Mouse (Mus musculus) embryonic facial prominence, embryonic 12.5 days (tissue): Measurements from ENCODE around the gene Arhgap45. TPM values are rescaled to one million over a fixed set of nuclear protein-coding genes. Genes with fewer than 3 reads are reported as not detected.
"Not testable (repeated sequence)": the region's sequence is repeated elsewhere in the genome, so short reads cannot be mapped to it uniquely, and the experiment has no call there.

Experiments used
- ATAC-seq: fragments of 200-750 bp; cut with Nextera tagmentation; 2 replicates; pipeline ENCODE4 v1.8.0; 2017; ENCODE audit not compliant: insufficient number of reproducible peaks, insufficient read depth, low FRiP score, low TSS enrichment
- H3K27ac ChIP-seq: fragments of 300-500 bp; sonication (generic); 2 replicates; pipeline ENCODE4 v1.5.1; 2016; ENCODE audit warnings: mild to moderate bottlenecking
- H3K27me3 ChIP-seq: fragments of 300-500 bp; sonication (generic); 2 replicates; pipeline ENCODE4 v1.6.1; 2016; ENCODE audit warnings: mild to moderate bottlenecking, moderate library complexity
- H3K36me3 ChIP-seq: fragments of 300-500 bp; sonication (generic); 2 replicates; pipeline ENCODE4 v1.6.1; 2016; ENCODE audit warnings: mild to moderate bottlenecking
- H3K4me1 ChIP-seq: fragments of 300-500 bp; sonication (generic); 2 replicates; pipeline ENCODE4 v1.6.1; 2016
- H3K4me2 ChIP-seq: fragments of 300-500 bp; sonication (generic); replicated peaks from 2 replicates; pipeline ENCODE4 v1.6.1; 2016; ENCODE audit warnings: mild to moderate bottlenecking, moderate library complexity
- H3K4me3 ChIP-seq: fragments of 300-500 bp; sonication (generic); 2 replicates; pipeline ENCODE4 v1.5.1; 2016; ENCODE audit warnings: mild to moderate bottlenecking
- H3K9ac ChIP-seq: fragments of 300-500 bp; sonication (generic); 2 replicates; pipeline ENCODE4 v1.6.1; 2016; ENCODE audit warnings: mild to moderate bottlenecking, moderate library complexity
- H3K9me3 ChIP-seq: fragments of 300-500 bp; sonication (generic); 2 replicates; pipeline ENCODE4 v1.6.1; 2016; ENCODE audit warnings: mild to moderate bottlenecking, moderate library complexity
- WGBS: fragments of 180-500 bp; shearing (Covaris S2); methylation state at CpG from one replicate; pipeline ENCODE4 v1.1.7; 2016; 5-methylcytosine and 5-hydroxymethylcytosine counted together
- polyA plus RNA-seq: library from polyadenylated mRNA; unstranded; fragments of >200 nt; fragmentation: Nextera tagmentation; extraction: Ambion mirVana; gene quantifications from 2 replicates; pipeline ENCODE4 v1.2.1, GENCODE M21; 2016

The Arhgap45 gene
- polyA plus RNA-seq, 1 experiment from 2014 or later, result 8.1 TPM

- Histone ChIP-seq H3K36me3 (peaks cover 42% of the 10 kb centered on the region), H3K27ac (no peak overlapping the region), H3K9ac (no peak overlapping the region), H3K27me3 (no peaks in the 10 kb centered on the region), H3K4me1 (peaks cover 10% of the 10 kb centered on the region), H3K4me2 (no peak overlapping the region), H3K4me3 (no peak overlapping the region), H3K9me3 (no peaks in the 10 kb centered on the region)
- whole genome bisulfite sequencing, result 92% methylated on average over 13 of the region's 13 CpGs
- no peak for ATAC-seq
Measured at GRCm38 (mm10) chr10:80036832-80037231, 20.4 kb downstream of the Arhgap45 start.

GRCm38 (mm10) chr10:80039559-80039979 is 23.1 kb downstream of the Arhgap45 start, which contains the start of gene Polr2e:
TSS of gene Polr2e (minus strand) at chr10:80039795.
- Histone ChIP-seq H3K27ac (peak within 1 kb of the TSS; percentile 46; the same call in 1 of the 2 replicates), H3K9me3 (no peaks in the 10 kb centered on the region)
- WGBS, result under 1% methylated on average over 40 of the region's 40 CpGs

GRCm38 (mm10) chr10:80041409-80042060 is 25.1 kb downstream of the Arhgap45 start:
- not testable (repeated sequence) for ATAC-seq, H3K4me1 ChIP-seq, H3K4me2 ChIP-seq, H3K9ac ChIP-seq, H3K27ac ChIP-seq, H3K9me3 ChIP-seq, H3K27me3 ChIP-seq, H3K4me3 ChIP-seq
- 85% methylated on average over 8 of the region's 8 CpGs for WGBS
- H3K36me3 ChIP-seq, result peaks cover 18% of the 10 kb centered on the region

More at GRCm38 (mm10) chr10:80039559-80039979, 23.1 kb downstream of the Arhgap45 start, which contains the start of gene Polr2e:
- H3K9ac ChIP-seq, result peak within 1 kb of the TSS; percentile 86
- peaks cover 38% of the 10 kb centered on the region for H3K36me3 ChIP-seq
- peaks cover 10% of the 10 kb centered on the region for H3K4me1 ChIP-seq
- ATAC-seq, result peak; percentile 93
- H3K4me3 ChIP-seq, result peak within 1 kb of the TSS; percentile 91
- H3K27me3 ChIP-seq, result no peaks in the 10 kb centered on the region
- H3K4me2 ChIP-seq, result peak within 1 kb of the TSS; percentile 82

DNA sequence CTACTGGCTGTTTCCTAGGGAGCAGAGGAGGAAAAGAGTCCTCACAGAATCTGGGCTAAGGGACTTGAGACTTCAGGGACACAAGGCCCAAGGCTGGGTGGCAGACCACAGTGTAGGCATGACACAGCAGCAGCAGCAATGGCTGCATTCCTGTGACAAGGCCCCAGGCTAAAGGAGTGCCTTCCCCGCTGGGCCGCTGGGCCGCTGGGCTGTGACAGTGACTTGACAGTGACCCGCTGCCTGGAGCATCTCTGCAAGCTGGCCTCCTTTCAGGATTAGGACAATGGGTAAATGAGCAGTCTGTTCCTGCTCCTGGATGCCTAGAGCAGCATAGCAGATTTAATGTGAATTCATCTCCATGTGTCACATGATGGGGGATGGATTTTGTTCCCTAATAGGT is 27.6 kb downstream of the Arhgap45 start:
- peaks cover 10% of the 10 kb centered on the region; the same call in 1 of the 2 replicates for H3K4me1 ChIP-seq
- no peak for ATAC-seq
- H3K9ac ChIP-seq, result no peak overlapping the region
- H3K4me3 ChIP-seq, result no peak overlapping the region
- H3K9me3 ChIP-seq, result no peaks in the 10 kb centered on the region
- no peak overlapping the region for H3K4me2 ChIP-seq
- 44% methylated on average over 4 of the region's 4 CpGs for WGBS
- H3K36me3 ChIP-seq, result no peaks in the 10 kb centered on the region
- no peaks in the 10 kb centered on the region for H3K27me3 ChIP-seq
- H3K27ac ChIP-seq, result no peak overlapping the region

DNA sequence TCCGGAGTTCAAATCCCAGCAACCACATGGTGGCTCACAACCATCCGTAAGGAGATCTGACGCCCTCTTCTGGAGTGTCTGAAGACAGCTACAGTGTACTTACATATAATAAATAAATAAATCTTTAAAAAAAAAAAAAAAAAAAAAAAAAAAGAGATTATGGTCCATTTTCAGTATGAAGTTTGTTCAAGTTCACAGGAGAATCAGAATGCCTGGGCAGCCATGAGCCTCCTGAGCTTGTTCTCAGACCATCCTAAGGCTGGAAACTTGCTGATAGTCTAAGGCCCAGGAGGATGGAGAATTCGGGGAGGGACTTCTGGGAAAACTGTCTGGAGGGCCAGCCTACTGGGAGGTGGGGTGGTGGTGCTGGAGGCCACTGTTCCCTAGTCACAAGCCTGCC is 28.9 kb downstream of the Arhgap45 start:
- not testable (repeated sequence) for H3K9me3 ChIP-seq, H3K4me3 ChIP-seq, H3K27ac ChIP-seq, ATAC-seq, H3K9ac ChIP-seq, H3K4me2 ChIP-seq, H3K27me3 ChIP-seq, H3K4me1 ChIP-seq, H3K36me3 ChIP-seq
- 90% methylated on average over 3 of the region's 4 CpGs for WGBS

- WGBS, result 78% methylated on average over 5 of the region's 5 CpGs
- H3K4me3 ChIP-seq, result no peak overlapping the region
Measured at GRCm38 (mm10) chr10:80045766-80046165, 29.3 kb downstream of the Arhgap45 start.

DNA sequence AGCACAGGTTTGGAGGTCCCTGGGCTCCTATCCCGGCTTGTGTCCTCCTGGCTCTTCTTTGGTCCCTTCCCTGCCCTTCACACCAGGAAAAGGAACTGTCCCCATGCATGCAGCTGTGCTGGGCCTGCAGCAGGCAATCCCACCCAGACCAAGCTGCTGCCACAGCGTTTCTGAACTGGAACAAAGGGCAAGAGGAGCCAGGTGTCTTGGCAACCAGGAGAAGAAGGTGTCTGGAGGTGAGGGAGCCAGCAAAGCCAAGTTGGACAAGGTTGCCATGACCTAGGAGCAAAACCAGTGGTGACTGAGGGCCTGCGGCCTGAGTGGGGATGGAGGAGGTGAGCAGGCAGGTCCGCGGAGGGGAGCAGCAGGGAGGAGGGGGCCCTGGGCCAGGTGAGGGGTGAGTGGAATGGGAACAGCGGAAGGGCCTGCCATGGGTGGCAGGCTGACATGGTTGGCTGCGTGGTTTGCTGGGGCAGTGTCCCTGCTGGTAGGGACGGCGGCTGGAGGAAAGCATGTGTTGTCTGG is 30.6 kb downstream of the Arhgap45 start, which contains the start of gene Gpx4:
Gene Gpx4, plus strand, starts transcription at position 126 of the 525 bp plus-strand sequence.
- H3K4me2 ChIP-seq, result no peak within 1 kb of the TSS
- peaks cover 13% of the 10 kb centered on the region; the same call in 1 of the 2 replicates for H3K4me1 ChIP-seq
- WGBS, result 45% methylated on average over 9 of the region's 9 CpGs
- H3K36me3 ChIP-seq, result no peaks in the 10 kb centered on the region
- no peak within 1 kb of the TSS for H3K4me3 ChIP-seq
- H3K27me3 ChIP-seq, result no peaks in the 10 kb centered on the region
- peak within 1 kb of the TSS; percentile 17; the same call in 1 of the 2 replicates for H3K9ac ChIP-seq
- no peaks in the 10 kb centered on the region for H3K9me3 ChIP-seq
- H3K27ac ChIP-seq, result peak within 1 kb of the TSS; percentile 67; the same call in 1 of the 2 replicates
- no peak for ATAC-seq

More at GRCm38 (mm10) chr10:80045766-80046165, 29.3 kb downstream of the Arhgap45 start:
- Histone ChIP-seq H3K36me3 (no peaks in the 10 kb centered on the region), H3K9me3 (no peaks in the 10 kb centered on the region), H3K4me1 (peaks cover 10% of the 10 kb centered on the region; the same call in 1 of the 2 replicates), H3K4me2 (no peak overlapping the region), H3K27me3 (no peaks in the 10 kb centered on the region), H3K27ac (no peak overlapping the region), H3K9ac (no peak overlapping the region)
- ATAC-seq, result no peak

DNA sequence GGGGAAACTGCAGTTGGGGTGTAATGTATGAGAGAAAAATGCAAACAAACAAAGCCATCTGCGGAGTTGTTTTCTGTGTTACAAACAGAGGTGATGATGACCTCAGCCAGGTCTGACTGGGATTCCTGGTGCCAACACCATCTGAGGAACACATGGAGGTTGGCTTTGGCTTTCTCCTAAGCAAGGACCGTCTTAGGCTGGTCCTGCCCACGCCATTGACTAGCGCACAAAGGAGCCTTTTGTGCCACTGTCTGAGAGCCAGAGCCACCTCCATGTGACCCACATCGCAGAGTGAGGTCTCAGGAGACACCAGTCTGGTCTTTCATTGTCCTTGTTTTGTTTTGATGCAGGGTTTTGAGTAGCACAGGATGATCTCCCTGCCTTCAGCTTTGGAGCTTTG is 31.9 kb downstream of the Arhgap45 start:
- 17% methylated on average over 5 of the region's 5 CpGs for WGBS
- H3K4me1 ChIP-seq, result peaks cover 13% of the 10 kb centered on the region; the same call in 1 of the 2 replicates

DNA sequence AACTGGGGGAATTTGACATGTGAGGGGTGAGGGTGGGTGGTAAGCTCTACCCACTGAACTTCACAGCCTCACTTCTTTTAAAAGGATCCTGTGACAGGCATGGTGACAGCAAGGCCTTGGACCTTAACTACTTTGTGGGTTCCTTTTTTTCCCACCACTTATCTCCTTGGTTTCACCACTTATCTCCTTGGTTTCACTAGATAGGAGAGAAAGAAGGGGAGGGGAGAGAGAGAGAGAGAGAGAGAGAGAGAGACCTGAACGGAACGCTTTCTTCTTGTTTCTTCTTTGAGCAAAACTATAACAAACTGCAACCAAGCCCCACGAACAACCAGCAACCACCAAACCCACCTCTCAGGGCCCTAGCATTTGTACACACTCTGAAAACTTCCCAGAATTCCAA is 32.4 kb downstream of the Arhgap45 start:
- Histone ChIP-seq H3K4me1 (peaks cover 13% of the 10 kb centered on the region; the same call in 1 of the 2 replicates), H3K27ac (peak overlapping the region; percentile 67), H3K9me3 (no peaks in the 10 kb centered on the region), H3K27me3 (no peaks in the 10 kb centered on the region), H3K4me2 (no peak overlapping the region), H3K36me3 (no peaks in the 10 kb centered on the region), H3K9ac (no peak overlapping the region), H3K4me3 (no peak overlapping the region)
- ATAC-seq, result no peak
- 48% methylated on average over 3 of the region's 3 CpGs for WGBS

More for the DNA sequence above, 31.9 kb downstream of the Arhgap45 start:
- no peaks in the 10 kb centered on the region for H3K27me3 ChIP-seq
- no peak overlapping the region for H3K4me3 ChIP-seq
- no peaks in the 10 kb centered on the region for H3K9me3 ChIP-seq
- H3K9ac ChIP-seq, result no peak overlapping the region
- H3K36me3 ChIP-seq, result no peaks in the 10 kb centered on the region
- no peak for ATAC-seq
- H3K27ac ChIP-seq, result peak overlapping the region; percentile 67
- no peak overlapping the region for H3K4me2 ChIP-seq

GRCm38 (mm10) chr10:80050244-80050643 is 33.8 kb downstream of the Arhgap45 start:
- Histone ChIP-seq H3K4me3 (no peak overlapping the region), H3K36me3 (no peaks in the 10 kb centered on the region), H3K27ac (peak overlapping the region; percentile 54; the same call in 1 of the 2 replicates), H3K4me1 (peaks cover 22% of the 10 kb centered on the region), H3K9ac (no peak overlapping the region), H3K27me3 (no peaks in the 10 kb centered on the region), H3K4me2 (no peak overlapping the region), H3K9me3 (no peaks in the 10 kb centered on the region)
- no peak for ATAC-seq
- 25% methylated on average over 6 of the region's 6 CpGs for WGBS

- 24% methylated on average over 15 of the region's 15 CpGs for WGBS
- H3K4me1 ChIP-seq, result peaks cover 28% of the 10 kb centered on the region
- no peak overlapping the region for H3K4me2 ChIP-seq
- no peaks in the 10 kb centered on the region for H3K9me3 ChIP-seq
- no peaks in the 10 kb centered on the region for H3K27me3 ChIP-seq
- peaks cover 6% of the 10 kb centered on the region; the same call in 1 of the 2 replicates for H3K36me3 ChIP-seq
- no peak overlapping the region for H3K4me3 ChIP-seq
- H3K9ac ChIP-seq, result no peak overlapping the region
- H3K27ac ChIP-seq, result peak overlapping the region; percentile 55
- ATAC-seq, result no peak
Measured at GRCm38 (mm10) chr10:80050885-80051617, 34.6 kb downstream of the Arhgap45 start.
